Mouse (Mus musculus): ENCODE measurements around the gene Syt7. TPM values are rescaled to one million over a fixed set of nuclear protein-coding genes. Genes with fewer than 3 reads are reported as not detected.

The Syt7 gene
- total and polyA plus RNA-seq, 2 experiments from 2014 or later: 0.96 to 5.0 TPM

GRCm38 (mm10) chr19:10389391-10390098 is 655 bp downstream of the Syt7 start:
- Histone ChIP-seq H3K27ac (ENCODE audit: low read depth) (no peak overlapping the region), H3K27me3 (ENCODE audit: control insufficient read depth, insufficient read depth, low read length) (peaks cover 22% of the 10 kb centered on the region)

GRCm38 (mm10) chr19:10390099-10390680 is 1.3 kb downstream of the Syt7 start:
- TF ChIP-seq EP300 (IDR thresholded peaks at IDR 0.05; ENCODE audit: low read depth) (no peak), CTCF (IDR thresholded peaks at IDR 0.05; ENCODE audit: low read depth) (no peak)
- peak overlapping the region; percentile 53 for H3K4me3 ChIP-seq (ENCODE audit: low read depth, low read length)
- H3K9ac ChIP-seq (replicated peaks; ENCODE audit: low read depth, low read length): no peak overlapping the region
- no peak overlapping the region for H3K27ac ChIP-seq (ENCODE audit: low read depth)
- WGBS: 28% methylated on average over 12 of the region's 12 CpGs
- H3K4me1 ChIP-seq (ENCODE audit: control insufficient read depth, insufficient read depth): no peaks in the 10 kb centered on the region
- H3K4me2 ChIP-seq (ENCODE audit: low read depth, low read length): peak overlapping the region; percentile 77
- no peak for DNase-seq (ENCODE audit: low spot score)
- H3K9me3 ChIP-seq (replicated peaks; ENCODE audit: control insufficient read depth, low read length): no peaks in the 10 kb centered on the region
- H3K36me3 ChIP-seq (replicated peaks; ENCODE audit: control insufficient read depth, insufficient read depth, low read length): no peaks in the 10 kb centered on the region
- H3K27me3 ChIP-seq (ENCODE audit: control insufficient read depth, insufficient read depth, low read length): peaks cover 22% of the 10 kb centered on the region
- no peak for ATAC-seq (ENCODE audit: insufficient read depth, low read depth)

More at GRCm38 (mm10) chr19:10389391-10390098, 655 bp downstream of the Syt7 start:
- TF ChIP-seq EP300 (IDR thresholded peaks at IDR 0.05; ENCODE audit: low read depth) (no peak), CTCF (IDR thresholded peaks at IDR 0.05; ENCODE audit: low read depth) (no peak)
- Histone ChIP-seq H3K36me3 (replicated peaks; ENCODE audit: control insufficient read depth, insufficient read depth, low read length) (no peaks in the 10 kb centered on the region), H3K4me2 (ENCODE audit: low read depth, low read length) (peak overlapping the region; percentile 77), H3K9ac (replicated peaks; ENCODE audit: low read depth, low read length) (peak overlapping the region; percentile 66), H3K4me1 (ENCODE audit: control insufficient read depth, insufficient read depth) (no peaks in the 10 kb centered on the region), H3K4me3 (ENCODE audit: low read depth, low read length) (peak overlapping the region; percentile 53), H3K9me3 (replicated peaks; ENCODE audit: control insufficient read depth, low read length) (no peaks in the 10 kb centered on the region)
- ATAC-seq (ENCODE audit: insufficient read depth, low read depth) (peak; percentile 10; the same call in 1 of the 2 replicates), DNase-seq (ENCODE audit: low spot score) (no peak)
- WGBS: 1% methylated on average over 41 of the region's 54 CpGs

GRCm38 (mm10) chr19:10391028-10391427 is 2.1 kb downstream of the Syt7 start:
- Histone ChIP-seq H3K36me3 (replicated peaks; ENCODE audit: control insufficient read depth, insufficient read depth, low read length) (no peaks in the 10 kb centered on the region), H3K27me3 (ENCODE audit: control insufficient read depth, insufficient read depth, low read length) (peaks cover 22% of the 10 kb centered on the region), H3K4me1 (ENCODE audit: control insufficient read depth, insufficient read depth) (no peaks in the 10 kb centered on the region), H3K9ac (replicated peaks; ENCODE audit: low read depth, low read length) (no peak overlapping the region), H3K9me3 (replicated peaks; ENCODE audit: control insufficient read depth, low read length) (no peaks in the 10 kb centered on the region), H3K4me3 (ENCODE audit: low read depth, low read length) (no peak overlapping the region), H3K27ac (ENCODE audit: low read depth) (no peak overlapping the region), H3K4me2 (ENCODE audit: low read depth, low read length) (no peak overlapping the region)
- DNase-seq (ENCODE audit: low spot score) (no peak), ATAC-seq (ENCODE audit: insufficient read depth, low read depth) (no peak)
- WGBS: 75% methylated on average over 7 of the region's 7 CpGs
- TF ChIP-seq EP300 (IDR thresholded peaks at IDR 0.05; ENCODE audit: low read depth) (no peak), CTCF (IDR thresholded peaks at IDR 0.05; ENCODE audit: low read depth) (no peak)

GRCm38 (mm10) chr19:10391995-10392394 is 3.1 kb downstream of the Syt7 start:
- ATAC-seq (ENCODE audit: insufficient read depth, low read depth): peak; percentile 71
- Histone ChIP-seq H3K27me3 (ENCODE audit: control insufficient read depth, insufficient read depth, low read length) (peaks cover 21% of the 10 kb centered on the region), H3K4me2 (ENCODE audit: low read depth, low read length) (no peak overlapping the region), H3K4me3 (ENCODE audit: low read depth, low read length) (no peak overlapping the region), H3K9ac (replicated peaks; ENCODE audit: low read depth, low read length) (no peak overlapping the region), H3K36me3 (replicated peaks; ENCODE audit: control insufficient read depth, insufficient read depth, low read length) (no peaks in the 10 kb centered on the region), H3K27ac (ENCODE audit: low read depth) (no peak overlapping the region), H3K4me1 (ENCODE audit: control insufficient read depth, insufficient read depth) (no peaks in the 10 kb centered on the region), H3K9me3 (replicated peaks; ENCODE audit: control insufficient read depth, low read length) (no peaks in the 10 kb centered on the region)
- 22% methylated on average over 3 of the region's 3 CpGs for WGBS
- DNase-seq (ENCODE audit: low spot score): peak; percentile 78
- TF ChIP-seq EP300 (IDR thresholded peaks at IDR 0.05; ENCODE audit: low read depth) (no peak), CTCF (IDR thresholded peaks at IDR 0.05; ENCODE audit: low read depth) (peak; percentile 96)

GRCm38 (mm10) chr19:10393471-10393870 is 4.6 kb downstream of the Syt7 start:
- Histone ChIP-seq H3K9me3 (replicated peaks; ENCODE audit: control insufficient read depth, low read length) (no peaks in the 10 kb centered on the region), H3K9ac (replicated peaks; ENCODE audit: low read depth, low read length) (no peak overlapping the region), H3K27ac (ENCODE audit: low read depth) (no peak overlapping the region), H3K4me3 (ENCODE audit: low read depth, low read length) (no peak overlapping the region), H3K4me2 (ENCODE audit: low read depth, low read length) (no peak overlapping the region), H3K4me1 (ENCODE audit: control insufficient read depth, insufficient read depth) (peaks cover 13% of the 10 kb centered on the region; the same call in 1 of the 2 replicates), H3K27me3 (ENCODE audit: control insufficient read depth, insufficient read depth, low read length) (peaks cover 15% of the 10 kb centered on the region), H3K36me3 (replicated peaks; ENCODE audit: control insufficient read depth, insufficient read depth, low read length) (no peaks in the 10 kb centered on the region)
- TF ChIP-seq EP300 (IDR thresholded peaks at IDR 0.05; ENCODE audit: low read depth) (no peak), CTCF (IDR thresholded peaks at IDR 0.05; ENCODE audit: low read depth) (no peak)
- 86% methylated on average over 6 of the region's 6 CpGs for WGBS
- ATAC-seq (ENCODE audit: insufficient read depth, low read depth) (no peak), DNase-seq (ENCODE audit: low spot score) (no peak)

Measured in heart, postnatal 0 days (tissue).